Mouse (Mus musculus) left cerebral cortex, postnatal 10 days (tissue): Measurements from ENCODE around the gene Pcare. TPM values are rescaled to one million over a fixed set of nuclear protein-coding genes. Genes with fewer than 3 reads are reported as not detected.

Source experiments
- DNase-seq, 2 experiments: peaks; one replicate each; pipeline ENCODE4 v3.0.0; 2021 to 2022; ENCODE audit warnings: low spot score in 2 of 2, mixed read lengths in 1 of 2; ENCODE audit errors: extremely low spot score in 1 of 2
- intact Hi-C: fragments of 180-260 bp; cut with DNase I; formaldehyde crosslinking; loops from one replicate; pipeline ENCODE4 v1.15.1; 2025
- total RNA-seq, 2 experiments: library from RNA; stranded (reverse); gene quantifications; 2 replicates each; pipeline ENCODE4 v1.2.3; 2021

Pcare gene
- total RNA-seq, 2 experiments from 2014 or later: 0.34 to 0.36 TPM

DNA sequence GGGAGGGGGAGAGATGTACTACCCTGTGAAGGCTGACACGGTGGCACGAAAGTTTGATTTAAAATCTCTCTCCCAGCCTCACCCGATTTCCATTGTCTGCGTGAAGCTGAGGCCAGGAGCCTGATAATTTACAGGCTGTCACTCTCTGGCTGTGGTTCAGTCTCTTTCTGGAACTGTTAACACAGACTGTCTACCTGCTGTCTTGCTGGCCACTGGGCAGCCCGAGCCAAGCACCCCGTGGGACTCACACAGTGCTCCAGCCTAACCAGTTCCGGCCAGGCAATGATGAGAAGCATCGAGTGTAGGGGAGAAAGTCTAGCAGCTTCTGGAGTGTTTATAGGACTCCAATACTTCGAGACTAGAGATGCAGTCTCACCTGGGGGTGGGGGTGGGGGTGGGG is 6.6 kb downstream of the Pcare start:
- no peak for DNase-seq
- intact Hi-C loops: no loop called here

DNA sequence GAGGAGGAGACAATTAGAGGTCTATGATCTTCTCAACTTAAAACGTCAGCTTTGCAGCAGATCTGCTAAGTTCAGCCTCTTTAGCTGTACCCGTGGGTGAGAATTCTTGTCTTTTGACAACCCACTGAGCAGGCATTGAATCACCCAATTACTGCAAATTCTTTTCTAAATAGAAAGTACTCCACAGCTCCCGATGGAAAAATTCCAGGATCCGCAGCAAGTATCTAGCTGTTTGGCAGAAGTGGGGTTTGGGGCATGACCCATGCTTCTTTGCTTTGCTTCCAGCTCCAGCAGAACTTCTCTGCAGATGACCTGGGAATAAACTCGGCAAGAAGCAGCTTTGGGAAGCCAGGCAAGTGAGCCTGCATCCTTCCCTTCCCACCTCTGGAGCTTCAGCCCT is 9.8 kb downstream of the Pcare start:
- intact Hi-C loops: no loop called here
- DNase-seq: peak in 1 of 2 experiments; percentile 20

DNA sequence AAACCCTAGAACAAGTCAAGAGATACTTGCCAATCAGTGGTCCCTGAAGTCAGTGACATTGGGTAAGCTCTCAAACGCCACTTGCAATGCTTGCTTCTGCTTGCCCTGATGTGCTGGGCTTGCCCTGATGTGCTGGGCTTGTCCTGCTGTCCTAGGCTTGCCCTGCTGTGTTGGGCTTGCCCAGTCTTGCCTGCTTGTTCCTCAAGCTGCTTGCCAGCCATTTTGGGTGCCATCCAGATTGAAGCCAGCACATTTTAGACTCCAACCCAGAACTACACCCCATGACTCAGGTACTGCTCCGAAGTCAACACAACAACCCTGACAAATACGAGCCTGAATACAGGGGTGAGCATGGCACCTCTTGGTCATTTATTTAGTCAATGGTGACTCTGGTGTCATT is 10.5 kb downstream of the Pcare start:
- intact Hi-C loops: no loop called here
- no peak for DNase-seq

DNA sequence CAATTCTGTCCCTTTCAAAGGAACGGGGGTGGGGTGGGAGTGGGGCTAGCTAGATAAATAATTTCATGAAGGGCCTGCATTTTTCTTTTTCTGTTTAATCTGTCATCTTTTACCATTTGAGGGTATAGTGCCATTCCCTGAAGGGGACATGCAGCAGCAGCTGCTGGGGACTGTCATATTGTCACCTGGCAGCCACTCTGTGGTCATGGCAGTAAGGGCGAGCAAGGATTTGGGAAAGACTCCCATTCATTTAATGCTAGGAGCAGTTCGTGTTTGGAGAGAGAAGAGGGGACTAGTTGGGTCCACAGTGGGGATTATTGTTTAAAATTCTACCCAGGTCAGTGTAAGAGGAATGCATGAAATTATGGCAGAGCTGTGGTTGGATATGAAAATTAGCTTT is 16.3 kb downstream of the Pcare start:
- intact Hi-C loops: no loop called here
- no peak for DNase-seq

DNA sequence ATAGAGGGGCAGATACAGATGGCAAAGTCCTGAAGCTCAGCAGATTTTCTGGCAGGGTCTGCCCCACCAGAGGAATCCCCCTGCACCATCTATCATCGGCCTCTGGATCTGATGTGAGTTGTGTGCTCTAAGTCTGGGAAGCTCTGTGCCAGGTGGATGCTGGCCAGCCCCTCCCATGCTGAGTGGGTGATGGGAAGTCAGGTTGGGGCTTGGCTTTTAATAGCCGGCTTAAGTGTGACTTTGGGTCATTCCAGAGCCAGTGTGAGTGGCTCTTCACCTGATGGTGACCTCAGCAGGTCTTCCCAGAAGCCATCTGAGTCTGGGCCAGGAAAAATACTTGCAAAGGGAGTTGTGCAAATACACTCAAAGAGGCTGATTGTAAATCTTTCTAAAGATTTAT is 22.0 kb downstream of the Pcare start:
- intact Hi-C loops: no loop called here
- DNase-seq: no peak

DNA sequence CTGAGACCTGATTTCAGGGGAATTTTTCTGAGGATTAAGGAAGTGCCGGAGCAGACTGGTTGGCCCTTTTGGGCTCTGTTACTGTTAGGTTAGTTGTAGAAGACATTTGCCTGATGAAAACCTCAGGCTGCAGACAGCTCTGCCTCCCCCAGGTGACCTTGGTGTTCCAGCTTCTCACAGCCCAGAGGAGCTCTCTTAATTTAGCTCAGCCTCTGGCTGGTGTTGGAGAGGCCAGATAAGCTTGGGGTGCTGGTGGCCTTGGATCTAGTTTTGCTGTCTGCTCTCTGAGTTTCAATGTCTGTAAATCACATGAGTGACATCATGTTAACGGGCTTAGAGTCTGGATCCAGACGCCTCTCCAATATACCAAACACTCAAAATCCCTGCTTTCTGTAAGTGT is 31.7 kb downstream of the Pcare start:
- intact Hi-C loops: no loop called here
- no peak for DNase-seq

DNA sequence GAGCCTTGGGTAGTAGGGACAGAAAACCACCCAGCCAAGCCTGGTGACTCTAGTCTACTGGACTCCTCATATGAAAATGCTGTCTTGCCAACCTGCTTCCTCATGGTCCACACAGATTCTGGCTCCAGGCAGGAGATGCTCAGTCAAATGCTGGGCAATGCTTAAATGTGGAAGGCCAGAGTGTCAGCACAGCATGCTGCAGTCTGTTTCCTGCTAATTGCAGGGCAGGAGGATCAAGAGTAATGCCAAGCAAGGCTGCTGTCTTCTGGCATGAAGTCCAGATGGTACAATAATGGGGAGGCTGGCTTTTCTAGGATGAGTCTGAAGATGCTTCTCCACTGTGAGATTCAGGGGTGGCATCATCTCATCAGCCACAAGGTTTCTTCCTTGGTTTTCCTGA is 32.3 kb downstream of the Pcare start:
- intact Hi-C loops: no loop called here
- DNase-seq: no peak

DNA sequence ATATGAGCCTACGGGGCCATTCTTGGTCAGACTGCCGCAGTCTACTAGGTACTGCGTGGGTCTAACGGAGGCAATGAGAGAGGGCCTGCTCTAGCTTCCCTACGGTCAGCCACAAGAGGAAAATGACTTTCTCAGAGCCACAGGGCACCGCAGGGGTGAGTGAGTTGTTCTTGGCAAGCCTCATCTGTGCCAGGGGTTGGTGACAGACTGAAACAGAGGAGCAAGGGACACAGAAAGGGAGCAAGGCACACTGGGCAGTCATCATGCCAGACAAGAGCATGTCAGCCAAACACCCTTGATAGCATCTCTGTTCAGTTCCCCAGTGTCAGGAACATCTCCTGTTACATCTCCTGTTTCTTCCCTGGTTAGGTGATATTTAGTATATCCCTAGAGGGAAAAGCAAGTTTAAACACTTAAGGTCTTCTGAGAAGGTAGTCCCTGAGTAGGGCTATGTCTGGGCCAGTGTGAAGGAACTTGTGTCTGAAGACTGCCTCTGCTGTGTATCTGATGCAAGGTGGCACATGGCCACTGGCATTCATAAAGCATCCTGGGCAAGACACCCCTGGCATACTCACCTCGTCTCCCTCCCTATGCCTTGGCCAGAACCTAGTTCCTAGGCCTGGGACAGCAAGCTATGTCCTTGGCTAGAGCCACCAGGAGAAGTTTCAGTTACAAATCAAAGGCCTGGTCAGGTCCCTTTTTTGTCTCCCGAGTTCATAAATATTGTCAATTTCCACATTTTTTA is 34.6 kb downstream of the Pcare start:
- no peak for DNase-seq
- intact Hi-C loops: no loop called here

DNA sequence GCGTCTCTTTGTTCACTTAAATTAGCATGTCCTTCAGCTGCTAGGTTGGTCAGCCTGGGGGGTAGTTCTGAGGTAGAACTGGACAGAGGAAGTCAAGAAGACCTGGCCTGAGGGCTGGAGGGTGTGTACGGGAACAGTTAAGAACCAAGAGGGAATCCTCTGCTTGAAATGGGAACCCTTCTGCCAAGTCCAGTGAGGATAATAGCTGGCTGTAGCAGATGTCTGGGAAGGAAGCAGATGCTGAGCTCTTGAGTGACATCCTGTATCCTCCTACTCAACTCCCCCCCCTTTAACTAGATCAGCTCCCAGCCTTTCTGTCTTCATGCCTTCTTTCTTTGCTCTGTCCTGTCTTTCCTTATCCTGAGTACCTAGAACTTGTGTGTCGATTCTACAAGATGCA is 37.7 kb downstream of the Pcare start:
- no peak for DNase-seq

DNA sequence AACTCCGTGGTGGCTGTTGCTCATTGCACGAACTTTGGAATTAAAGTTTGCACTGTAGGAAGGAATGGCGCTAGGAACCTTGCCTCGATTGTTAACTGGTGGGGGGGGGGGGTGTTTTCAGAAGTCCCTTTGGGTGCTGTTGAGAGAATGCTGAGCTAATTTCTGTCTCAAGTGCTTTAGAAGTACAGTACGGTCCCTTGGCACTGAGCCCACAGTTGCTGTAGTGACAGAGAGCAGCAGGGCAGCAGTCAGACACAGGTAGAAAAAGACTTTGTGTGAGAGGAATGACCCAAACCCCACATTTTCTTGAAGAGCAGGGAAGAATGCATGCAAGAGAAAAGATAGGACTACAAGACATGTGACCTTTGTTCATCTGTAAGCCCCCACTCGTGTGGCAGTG is 40.4 kb downstream of the Pcare start:
- intact Hi-C loops: no loop called here
- DNase-seq: peak in 1 of 2 experiments; percentile 46

More for the DNA sequence above, 37.7 kb downstream of the Pcare start:
- intact Hi-C loops: no loop called here

DNA sequence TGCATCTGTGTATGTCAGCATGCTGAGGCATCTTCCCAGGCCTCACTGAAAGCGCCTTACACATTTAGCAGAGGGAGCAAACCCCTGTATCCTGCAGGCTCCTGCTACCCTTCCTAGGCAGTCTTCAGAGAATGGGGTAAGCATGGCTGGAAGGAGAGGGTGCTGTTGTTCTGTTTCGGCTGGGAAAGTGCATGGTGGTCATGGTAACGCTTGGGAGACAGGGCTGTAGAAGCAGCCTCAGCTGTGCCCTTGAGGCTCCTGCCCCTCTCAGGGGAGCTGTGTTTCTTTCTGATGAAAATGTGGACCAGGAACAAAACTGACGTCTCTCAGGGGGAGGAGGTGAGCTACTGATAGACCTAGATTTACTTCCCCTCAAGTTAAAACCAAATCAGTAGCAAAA is 45.0 kb downstream of the Pcare start:
- no peak for DNase-seq

DNA sequence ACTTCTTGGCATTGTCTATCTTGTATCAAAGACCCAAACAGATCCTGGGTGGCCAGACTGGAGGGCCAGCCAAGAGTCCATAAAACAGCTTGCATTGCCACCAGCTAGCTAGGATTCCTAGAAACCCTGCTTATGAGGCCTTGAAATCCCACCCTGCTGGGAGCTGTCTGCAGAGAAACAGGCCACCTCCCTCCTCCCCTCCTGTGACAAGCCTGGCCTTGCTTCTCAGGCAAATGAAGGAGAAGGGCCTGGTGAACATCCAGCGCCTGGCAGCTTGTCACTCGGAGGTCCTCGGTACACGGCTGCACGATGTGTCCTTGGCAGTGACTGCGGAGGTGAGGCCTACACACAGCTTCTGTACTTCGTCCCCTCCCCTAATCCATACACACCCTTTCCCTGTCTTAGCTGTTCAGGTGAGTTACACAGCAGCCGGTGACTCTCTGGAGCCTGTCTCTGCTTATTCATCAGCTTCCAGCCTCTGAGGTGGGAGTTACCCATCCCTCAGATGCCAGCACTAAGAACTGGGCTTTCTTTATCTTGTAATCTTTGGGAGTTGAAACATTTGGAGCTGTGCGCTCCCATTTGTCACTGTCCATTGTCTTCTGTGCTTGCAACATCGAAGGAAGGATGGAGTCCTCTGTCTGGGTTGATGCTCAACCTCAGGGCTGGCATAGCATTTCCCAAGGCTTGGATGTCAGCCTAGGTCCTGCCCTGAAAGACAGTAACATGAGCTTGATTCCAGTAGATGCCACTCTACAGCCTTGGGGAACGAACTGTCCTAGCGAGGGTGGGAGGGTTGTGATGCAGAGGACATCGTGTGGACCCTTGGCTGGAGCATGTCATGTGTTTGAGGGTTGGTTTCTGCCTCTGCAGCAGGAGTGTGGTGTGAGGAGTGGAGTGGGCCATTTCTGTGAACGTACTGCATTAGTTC is 46.9 kb downstream of the Pcare start:
- DNase-seq: no peak
- intact Hi-C loops: no loop called here

More for the DNA sequence above, 45.0 kb downstream of the Pcare start:
- intact Hi-C loops: no loop called here

DNA sequence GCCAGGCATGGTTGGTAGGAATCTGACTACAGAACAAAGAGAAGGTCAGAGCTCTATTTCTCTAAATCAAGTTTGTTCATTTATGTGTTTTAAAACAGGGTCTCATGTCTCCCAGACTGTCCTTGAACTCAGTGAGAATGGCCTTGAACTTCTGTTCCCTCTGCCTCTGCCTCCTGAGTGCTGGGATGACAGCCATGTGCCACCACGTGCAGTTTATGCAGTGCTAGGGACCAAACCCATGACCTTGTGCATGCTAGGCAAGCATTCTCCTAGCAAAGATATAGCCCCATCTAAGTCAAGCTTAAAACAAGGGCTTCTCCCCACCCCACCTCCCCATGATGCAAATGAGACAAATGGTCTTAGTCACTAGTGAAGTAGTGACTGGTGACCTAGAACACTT is 47.6 kb downstream of the Pcare start:
- intact Hi-C loops: no loop called here
- no peak for DNase-seq

DNA sequence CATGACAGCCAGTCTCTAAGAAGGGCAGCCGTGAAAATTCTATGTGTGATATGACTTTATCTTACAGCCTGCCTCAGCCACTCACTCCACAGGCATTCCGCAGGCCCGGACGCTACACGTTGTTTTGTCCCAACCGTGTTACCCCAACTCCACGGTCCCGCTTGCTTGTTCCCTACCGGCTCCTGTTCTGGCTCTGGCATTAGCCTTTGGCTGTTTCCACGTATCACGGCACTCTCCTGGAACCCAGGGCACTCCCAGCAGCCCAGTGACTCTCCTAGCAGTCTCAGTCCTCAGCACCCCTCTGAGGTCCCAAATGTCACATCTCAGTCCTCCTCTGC is 54.1 kb downstream of the Pcare start:
- intact Hi-C loops: no loop called here
- no peak for DNase-seq

DNA sequence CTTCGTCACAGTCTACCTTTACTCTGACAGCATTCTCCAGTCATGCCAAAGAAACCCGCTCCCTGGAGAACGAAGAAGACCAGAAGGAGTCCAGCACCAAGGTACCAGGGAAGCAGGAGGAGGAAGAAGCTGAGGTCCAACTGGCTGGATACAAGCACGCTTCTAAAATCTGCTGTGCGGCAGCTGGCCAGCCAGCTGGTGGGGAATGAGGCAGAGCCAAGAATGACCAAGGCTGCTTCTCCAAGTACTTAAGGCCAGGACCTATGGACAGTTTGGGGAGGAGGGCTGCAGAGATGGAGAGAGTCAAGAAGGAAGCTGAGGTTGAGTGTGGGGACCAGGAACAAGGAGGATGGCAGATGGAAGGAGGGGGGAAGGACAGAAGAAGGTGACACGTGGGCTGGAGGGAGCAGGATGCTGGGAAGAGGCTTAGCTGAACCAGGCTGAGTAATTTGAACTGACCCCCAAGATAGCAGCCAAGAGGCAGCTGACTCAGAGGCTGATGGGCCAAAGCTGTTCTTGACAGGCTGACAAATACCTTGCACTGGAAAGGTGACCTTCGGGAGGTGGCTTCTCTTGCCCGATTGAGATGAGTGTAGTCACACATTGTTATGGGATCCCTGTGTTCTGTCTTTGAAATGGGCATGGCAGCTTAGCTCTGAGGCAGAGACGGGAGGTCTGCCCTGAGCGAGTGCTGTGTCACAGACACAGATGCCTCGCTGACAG is 54.6 kb downstream of the Pcare start:
- no peak for DNase-seq

DNA sequence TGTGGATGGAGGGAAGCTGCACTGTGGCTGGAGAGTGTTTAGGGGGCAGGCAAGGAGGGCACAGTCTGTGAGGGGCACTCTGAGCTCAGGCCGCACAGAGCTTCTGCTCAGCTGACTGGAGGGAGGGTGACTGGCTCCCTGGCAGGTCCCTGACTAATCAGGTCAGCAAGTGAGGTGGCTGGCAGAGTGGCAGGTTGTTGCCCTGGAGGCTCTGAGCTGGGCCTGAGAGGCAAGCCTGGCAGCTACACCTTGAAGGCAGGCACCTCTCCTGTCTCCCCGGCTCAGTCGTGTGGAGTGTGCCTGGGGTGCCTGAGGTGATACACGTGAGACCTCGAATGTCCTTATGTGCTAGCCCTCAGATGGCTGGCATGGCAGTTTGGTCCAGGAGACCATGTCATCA is 56.3 kb downstream of the Pcare start:
- no peak for DNase-seq
- intact Hi-C loops: no loop called here

More for the DNA sequence above, 54.6 kb downstream of the Pcare start:
- intact Hi-C loops: no loop called here

DNA sequence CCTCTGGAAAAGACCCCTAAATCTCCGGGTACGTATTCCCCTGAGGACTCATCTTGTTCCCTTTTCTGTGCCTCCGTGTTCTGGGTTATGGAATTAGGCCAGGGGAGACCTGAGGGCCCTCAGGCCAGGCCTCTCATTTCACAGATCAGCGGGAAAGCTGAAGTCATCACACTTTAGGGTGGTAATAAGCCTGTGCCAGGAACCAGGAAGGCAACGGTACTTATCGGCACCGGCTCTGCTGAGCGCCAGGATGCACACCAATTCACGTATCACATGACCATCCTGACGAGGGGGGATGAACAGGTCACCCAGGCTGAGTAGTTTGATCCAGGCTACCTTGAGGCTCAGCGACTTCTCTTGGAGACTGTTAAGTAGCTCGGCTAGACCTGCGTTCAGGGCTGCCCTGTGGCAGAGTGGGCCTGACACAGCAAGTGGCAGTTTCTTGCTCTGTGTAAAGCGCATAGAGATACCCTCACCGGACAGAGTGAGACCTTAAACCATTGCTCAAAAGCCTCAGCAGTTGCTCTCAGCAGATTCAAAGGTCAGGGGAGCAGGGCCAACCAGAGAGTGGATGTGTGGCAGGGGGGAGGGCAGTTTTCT is 56.9 kb downstream of the Pcare start:
- intact Hi-C loops: no loop called here

DNA sequence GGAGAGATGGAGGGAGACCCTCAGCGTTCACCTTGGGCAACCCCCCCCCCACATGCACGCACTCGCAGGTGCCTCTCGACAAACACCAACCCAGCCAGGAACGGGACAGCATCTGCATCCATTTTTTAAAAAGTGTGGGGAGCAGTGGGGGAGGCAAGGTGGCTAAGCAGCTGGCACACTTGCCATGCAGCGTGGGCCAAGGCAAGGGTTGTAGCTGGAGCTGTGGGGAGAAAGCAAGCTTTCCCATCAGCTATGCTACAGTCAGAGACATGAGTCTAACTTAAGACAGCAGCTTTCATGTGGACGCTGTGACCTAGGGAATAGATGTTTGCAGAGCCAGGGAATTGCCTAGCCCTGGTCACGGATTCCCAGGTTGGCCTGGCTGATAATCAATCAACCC is 57.5 kb downstream of the Pcare start:
- no peak for DNase-seq
- intact Hi-C loops: no loop called here

More for the DNA sequence above, 56.9 kb downstream of the Pcare start:
- no peak for DNase-seq

DNA sequence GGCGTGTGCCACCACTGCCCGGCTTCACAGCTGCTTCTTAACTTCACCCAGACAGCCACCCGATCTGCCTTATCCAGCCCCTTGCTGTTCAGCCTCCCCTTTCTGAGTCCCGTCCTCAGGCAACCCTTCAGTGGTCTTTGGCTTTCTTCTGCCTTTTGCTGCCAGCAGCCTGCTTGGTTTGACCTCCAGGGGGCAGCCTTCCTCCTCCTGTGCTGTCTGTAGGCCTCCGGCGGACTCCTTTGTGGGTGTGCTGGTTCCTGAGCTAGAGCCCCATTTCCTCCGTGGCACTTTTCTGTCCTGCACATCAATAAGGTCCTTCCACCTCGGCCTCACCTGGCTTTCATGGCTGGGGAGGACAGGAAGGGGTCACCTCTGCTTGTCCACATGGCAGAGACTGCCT is 58.9 kb downstream of the Pcare start:
- intact Hi-C loops: no loop called here
- no peak for DNase-seq
